Mouse (Mus musculus): Measurements from ENCODE around the gene Dnttip1.

GRCm38 (mm10) chr2:164793772-164794171, 48.0 kb downstream of the Dnttip1 start:
- TF ChIP-seq GATA1 (IDR thresholded peaks at IDR 0.05; ENCODE audit: low read length) = no peak
- no peak for TF ChIP-seq TAL1 (IDR thresholded peaks at IDR 0.05; ENCODE audit: low read length)

Measured in erythroblast, embryonic 14.5 days (primary cell).